Mouse (Mus musculus): ENCODE results near the gene Syt17. TPM values are rescaled to one million over a fixed set of nuclear protein-coding genes. Genes with fewer than 3 reads are reported as not detected.
A peak's percentile ranks its signal among the peaks of the same experiment; 100 is the strongest.

The Syt17 gene
- polyA plus RNA-seq, 1 experiment from 2014 or later = 1.2 TPM

DNA sequence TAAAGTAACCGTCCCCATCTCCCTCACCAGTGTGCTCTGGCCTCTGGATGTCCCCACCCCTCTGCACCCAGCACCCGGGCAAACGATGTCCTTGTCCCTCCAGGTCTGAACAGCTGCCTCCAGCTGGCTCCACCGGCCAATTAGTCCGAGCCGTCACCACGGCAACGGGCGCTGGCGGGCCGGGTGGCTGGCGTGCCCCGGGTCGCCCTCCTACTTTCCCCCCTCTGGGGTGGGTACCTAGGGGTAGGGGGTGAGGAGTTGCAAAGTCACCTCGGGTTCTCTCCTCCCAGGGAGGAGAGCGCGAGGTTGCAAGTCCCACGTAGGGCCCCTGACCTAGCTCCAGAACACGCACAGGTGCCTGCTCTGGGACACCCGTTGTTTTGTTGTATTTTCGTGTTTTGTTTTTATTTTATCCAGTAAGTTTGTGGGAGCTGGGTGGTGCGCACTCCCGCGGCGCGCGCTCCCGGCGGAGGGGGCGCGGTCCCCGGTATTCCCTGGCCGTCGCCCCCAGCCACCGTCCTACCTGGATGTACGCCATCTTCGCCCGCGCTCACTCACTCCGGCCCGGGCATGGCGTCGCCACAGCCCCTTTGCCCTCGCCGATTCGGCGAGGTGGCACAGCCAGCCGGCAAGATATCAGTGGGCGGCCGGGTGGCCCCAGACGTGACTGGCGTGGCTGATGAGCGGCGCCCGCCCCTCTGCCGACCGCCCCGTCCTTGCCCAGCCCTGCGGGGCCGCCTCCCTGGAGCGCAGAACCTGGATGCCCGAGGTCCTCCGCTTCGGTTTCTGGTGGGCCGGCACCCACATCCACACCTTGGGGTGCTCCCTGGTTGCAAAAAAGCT lies 510 bp downstream of the Syt17 start:
- Histone ChIP-seq H3K4me1 (peaks cover 37% of the 10 kb centered on the region), H3K36me3 (replicated peaks) (no peaks in the 10 kb centered on the region), H3K9me3 (no peaks in the 10 kb centered on the region), H3K4me3 (peak overlapping the region; percentile 66), H3K27me3 (ENCODE audit: poor library complexity, severe bottlenecking) (peaks cover 67% of the 10 kb centered on the region), H3K27ac (peak overlapping the region; percentile 81)
- under 1% methylated on average over 65 of the region's 65 CpGs for WGBS
- peak; percentile 73 for DNase-seq (ENCODE audit: extremely low spot score, low spot score)

GRCm38 (mm10) chr7:118443895-118444485 lies 4.0 kb downstream of the Syt17 start:
- Histone ChIP-seq H3K9me3 (no peaks in the 10 kb centered on the region), H3K4me3 (no peak overlapping the region), H3K27ac (no peak overlapping the region), H3K36me3 (replicated peaks) (no peaks in the 10 kb centered on the region), H3K27me3 (ENCODE audit: poor library complexity, severe bottlenecking) (peaks cover 74% of the 10 kb centered on the region), H3K4me1 (peaks cover 38% of the 10 kb centered on the region)
- 65% methylated on average over 7 of the region's 7 CpGs for WGBS
- no peak for DNase-seq (ENCODE audit: extremely low spot score, low spot score)

DNA sequence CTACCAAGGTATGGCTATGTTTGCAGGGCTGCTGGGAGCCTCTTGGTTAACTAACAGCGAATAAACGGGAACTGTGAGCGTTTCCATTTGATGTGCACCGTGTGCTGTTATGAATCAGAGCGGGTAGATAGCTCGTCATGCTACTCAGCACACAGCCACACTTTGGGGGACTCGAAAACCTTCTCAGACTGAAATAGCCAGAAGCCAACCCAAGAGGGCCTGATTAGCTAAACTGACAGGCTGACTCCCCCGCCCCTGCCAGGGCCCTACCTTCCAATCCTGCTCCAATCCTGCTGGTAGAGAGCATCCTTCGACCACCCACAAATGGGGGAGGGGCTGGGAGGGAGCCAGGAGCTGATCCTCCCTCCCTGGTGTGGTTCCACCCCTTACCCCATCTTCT lies 4.7 kb downstream of the Syt17 start:
- H3K36me3 ChIP-seq (replicated peaks) = no peaks in the 10 kb centered on the region
- no peak overlapping the region for H3K27ac ChIP-seq
- H3K27me3 ChIP-seq (ENCODE audit: poor library complexity, severe bottlenecking) = peaks cover 70% of the 10 kb centered on the region
- H3K4me1 ChIP-seq = peaks cover 33% of the 10 kb centered on the region
- H3K4me3 ChIP-seq = no peak overlapping the region
- DNase-seq (ENCODE audit: extremely low spot score, low spot score) = no peak
- 4% methylated on average over 9 of the region's 9 CpGs for WGBS
- no peaks in the 10 kb centered on the region for H3K9me3 ChIP-seq

- WGBS = 87% methylated on average over 6 of the region's 6 CpGs
- Histone ChIP-seq H3K27ac (no peak overlapping the region), H3K36me3 (replicated peaks) (no peaks in the 10 kb centered on the region), H3K9me3 (no peaks in the 10 kb centered on the region), H3K27me3 (ENCODE audit: poor library complexity, severe bottlenecking) (peaks cover 52% of the 10 kb centered on the region), H3K4me1 (peaks cover 16% of the 10 kb centered on the region), H3K4me3 (no peak overlapping the region)
- no peak for DNase-seq (ENCODE audit: extremely low spot score, low spot score)
These were observed 6.5 kb downstream of the Syt17 start for GRCm38 (mm10) chr7:118441535-118441934.

DNA sequence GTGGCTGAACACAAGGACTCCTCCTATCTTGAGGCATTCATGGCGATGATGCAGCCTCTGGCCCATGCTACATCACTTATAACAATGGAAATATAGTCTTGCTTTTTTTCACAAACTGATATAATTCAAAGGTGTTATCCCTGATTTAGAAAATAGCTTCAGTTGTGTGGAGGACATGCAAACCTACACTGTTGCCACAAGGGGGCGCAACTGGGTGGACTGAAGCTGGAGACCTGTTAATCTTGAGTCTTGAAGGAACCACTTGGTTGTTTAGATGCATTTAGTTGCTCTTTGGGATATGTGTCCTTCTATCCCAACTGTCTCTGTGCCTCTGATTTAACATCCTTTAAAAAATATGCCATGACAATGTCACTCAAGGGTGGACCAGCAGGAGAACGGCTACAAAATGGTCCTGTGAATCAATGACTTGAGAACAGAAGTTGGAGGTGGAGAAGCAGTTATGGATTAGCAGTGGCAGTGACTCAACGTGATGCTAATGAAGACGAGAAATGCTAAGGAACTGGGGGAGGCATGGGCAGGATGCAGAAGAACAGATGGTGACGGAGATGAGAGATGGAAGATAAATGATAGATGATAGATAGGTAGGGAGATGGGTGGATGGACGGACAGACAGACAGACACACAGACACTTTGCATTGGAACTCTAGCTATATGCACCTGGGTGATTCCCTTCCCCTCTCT lies 10.8 kb downstream of the Syt17 start:
- H3K4me3 ChIP-seq = no peak overlapping the region
- H3K27ac ChIP-seq = no peak overlapping the region
- H3K27me3 ChIP-seq (ENCODE audit: poor library complexity, severe bottlenecking) = peaks cover 10% of the 10 kb centered on the region
- no peaks in the 10 kb centered on the region for H3K9me3 ChIP-seq
- peaks cover 3% of the 10 kb centered on the region; the same call in 1 of the 2 replicates for H3K4me1 ChIP-seq
- H3K36me3 ChIP-seq (replicated peaks) = no peaks in the 10 kb centered on the region
- 58% methylated on average over 7 of the region's 7 CpGs for WGBS
- no peak for DNase-seq (ENCODE audit: extremely low spot score, low spot score)

- Histone ChIP-seq H3K36me3 (replicated peaks) (no peaks in the 10 kb centered on the region), H3K9me3 (no peaks in the 10 kb centered on the region), H3K27ac (no peak overlapping the region), H3K4me1 (no peaks in the 10 kb centered on the region), H3K27me3 (ENCODE audit: poor library complexity, severe bottlenecking) (no peaks in the 10 kb centered on the region), H3K4me3 (no peak overlapping the region)
- 83% methylated on average over 2 of the region's 2 CpGs for WGBS
- DNase-seq (ENCODE audit: extremely low spot score, low spot score) = no peak
These were observed 19.1 kb downstream of the Syt17 start for GRCm38 (mm10) chr7:118428937-118429336.

- Histone ChIP-seq H3K27ac (peak overlapping the region; percentile 35; the same call in 1 of the 2 replicates), H3K9me3 (no peaks in the 10 kb centered on the region), H3K4me1 (peaks cover 14% of the 10 kb centered on the region), H3K27me3 (ENCODE audit: poor library complexity, severe bottlenecking) (no peaks in the 10 kb centered on the region), H3K4me3 (peak overlapping the region; percentile 18; the same call in 1 of the 2 replicates), H3K36me3 (replicated peaks) (no peaks in the 10 kb centered on the region)
- no peak for DNase-seq (ENCODE audit: extremely low spot score, low spot score)
- 54% methylated on average over 6 of the region's 6 CpGs for WGBS
These were observed 28.4 kb downstream of the Syt17 start for GRCm38 (mm10) chr7:118419491-118420180.

GRCm38 (mm10) chr7:118414183-118414582 lies 33.8 kb downstream of the Syt17 start:
- Histone ChIP-seq H3K4me3 (no peak overlapping the region), H3K27ac (no peak overlapping the region), H3K4me1 (peaks cover 3% of the 10 kb centered on the region), H3K27me3 (ENCODE audit: poor library complexity, severe bottlenecking) (no peaks in the 10 kb centered on the region), H3K36me3 (replicated peaks) (no peaks in the 10 kb centered on the region), H3K9me3 (no peaks in the 10 kb centered on the region)
- DNase-seq (ENCODE audit: extremely low spot score, low spot score) = no peak
- WGBS = 86% methylated on average over 3 of the region's 3 CpGs

DNA sequence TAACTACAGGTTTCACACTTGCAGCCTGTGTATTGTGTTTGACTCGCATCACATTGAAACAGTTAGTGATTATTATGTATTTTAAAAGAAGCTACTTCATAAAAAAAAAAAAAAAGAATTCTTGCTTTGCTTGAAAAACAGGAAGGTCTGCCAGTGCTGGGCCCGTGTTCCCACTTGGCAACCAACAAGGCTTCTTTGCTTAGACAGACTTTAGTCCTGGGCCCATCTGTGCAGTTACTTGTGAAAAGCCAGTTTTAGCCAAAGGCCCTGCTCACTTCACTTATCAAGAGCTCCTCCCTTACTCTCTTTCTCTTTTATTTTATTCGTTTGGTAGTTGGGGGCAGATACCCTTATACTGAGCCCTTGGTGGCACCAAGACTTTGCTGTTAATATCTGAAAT lies 36.1 kb downstream of the Syt17 start:
- 84% methylated on average over 3 of the region's 3 CpGs for WGBS
- no peak for DNase-seq (ENCODE audit: extremely low spot score, low spot score)
- H3K4me3 ChIP-seq = no peak overlapping the region
- H3K4me1 ChIP-seq = no peaks in the 10 kb centered on the region; the same call in 1 of the 2 replicates
- H3K36me3 ChIP-seq (replicated peaks) = no peaks in the 10 kb centered on the region
- no peaks in the 10 kb centered on the region for H3K9me3 ChIP-seq
- no peaks in the 10 kb centered on the region for H3K27me3 ChIP-seq (ENCODE audit: poor library complexity, severe bottlenecking)
- no peak overlapping the region for H3K27ac ChIP-seq

- no peaks in the 10 kb centered on the region for H3K36me3 ChIP-seq (replicated peaks)
- WGBS = 39% methylated on average over 2 of the region's 2 CpGs
- DNase-seq (ENCODE audit: extremely low spot score, low spot score) = no peak
- no peak overlapping the region for H3K4me3 ChIP-seq
- no peaks in the 10 kb centered on the region for H3K27me3 ChIP-seq (ENCODE audit: poor library complexity, severe bottlenecking)
- H3K9me3 ChIP-seq = no peaks in the 10 kb centered on the region
- peaks cover 8% of the 10 kb centered on the region; the same call in 1 of the 2 replicates for H3K4me1 ChIP-seq
- H3K27ac ChIP-seq = no peak overlapping the region
These were observed 38.6 kb downstream of the Syt17 start for GRCm38 (mm10) chr7:118409421-118409820.

GRCm38 (mm10) chr7:118405251-118405650 lies 42.8 kb downstream of the Syt17 start:
- H3K4me3 ChIP-seq = no peak overlapping the region
- H3K36me3 ChIP-seq (replicated peaks) = no peaks in the 10 kb centered on the region
- H3K27me3 ChIP-seq (ENCODE audit: poor library complexity, severe bottlenecking) = no peaks in the 10 kb centered on the region
- DNase-seq (ENCODE audit: extremely low spot score, low spot score) = no peak
- H3K9me3 ChIP-seq = no peaks in the 10 kb centered on the region
- H3K27ac ChIP-seq = no peak overlapping the region
- H3K4me1 ChIP-seq = peaks cover 24% of the 10 kb centered on the region

DNA sequence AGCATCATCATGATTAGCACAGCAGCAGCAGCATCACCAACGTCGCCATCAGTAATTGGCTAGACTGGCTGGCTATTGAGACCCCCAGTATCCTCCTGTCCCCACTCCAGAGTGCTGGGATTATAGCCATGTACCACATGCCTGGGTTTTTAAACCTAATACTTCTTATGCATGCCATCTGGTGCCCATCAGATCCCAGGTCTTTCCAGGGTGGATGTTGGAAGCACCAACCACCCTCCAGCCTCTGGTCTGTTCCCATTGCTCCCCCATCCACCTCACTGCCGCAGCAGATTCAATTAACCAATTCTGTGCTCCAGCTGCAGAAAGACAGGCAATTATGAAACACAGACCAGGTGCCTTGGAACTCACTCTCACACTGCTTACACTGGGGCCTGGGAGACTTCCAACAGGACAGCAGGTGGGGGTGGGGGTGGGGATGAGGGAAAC lies 45.4 kb downstream of the Syt17 start:
- Histone ChIP-seq H3K9me3 (no peaks in the 10 kb centered on the region), H3K27ac (peak overlapping the region; percentile 36; the same call in 1 of the 2 replicates), H3K27me3 (ENCODE audit: poor library complexity, severe bottlenecking) (no peaks in the 10 kb centered on the region), H3K36me3 (replicated peaks) (no peaks in the 10 kb centered on the region), H3K4me3 (no peak overlapping the region), H3K4me1 (peaks cover 32% of the 10 kb centered on the region)
- no peak for DNase-seq (ENCODE audit: extremely low spot score, low spot score)
- 75% methylated on average over 3 of the region's 3 CpGs for WGBS

All from forebrain, embryonic 10.5 days (tissue).